Mouse (Mus musculus) hindbrain, embryonic 15.5 days (tissue): Measurements from ENCODE around the gene Hid1. TPM values are rescaled to one million over a fixed set of nuclear protein-coding genes. Genes with fewer than 3 reads are reported as not detected.

Experiments
- ATAC-seq: fragments of 200-750 bp; cut with Nextera tagmentation; 2 replicates; pipeline ENCODE4 v1.8.0; 2017; ENCODE audit warnings: low read depth, moderate number of reproducible peaks, moderate TSS enrichment; ENCODE audit not compliant: low FRiP score
- H3K27ac ChIP-seq: fragments of 300-500 bp; sonication (generic); replicated peaks from 2 replicates; pipeline ENCODE4 v1.5.1; 2015; ENCODE audit warnings: mild to moderate bottlenecking, inconsistent platforms
- H3K27me3 ChIP-seq: fragments of 300-500 bp; sonication (generic); 2 replicates; pipeline ENCODE4 v1.6.1; 2015; ENCODE audit warnings: control low read depth, inconsistent platforms
- H3K36me3 ChIP-seq: fragments of 300-500 bp; sonication (generic); 2 replicates; pipeline ENCODE4 v1.6.1; 2015; ENCODE audit warnings: control low read depth, inconsistent platforms
- H3K4me1 ChIP-seq: fragments of 300-500 bp; sonication (generic); replicated peaks from 2 replicates; pipeline ENCODE4 v1.6.1; 2015; ENCODE audit warnings: control low read depth, inconsistent platforms
- H3K4me2 ChIP-seq: fragments of 300-500 bp; sonication (generic); 2 replicates; pipeline ENCODE4 v1.6.1; 2015; ENCODE audit warnings: moderate library complexity, mild to moderate bottlenecking, inconsistent platforms
- H3K4me3 ChIP-seq: fragments of 300-500 bp; sonication (generic); 2 replicates; pipeline ENCODE4 v1.5.1; 2015; ENCODE audit warnings: mild to moderate bottlenecking, inconsistent platforms
- H3K9ac ChIP-seq: fragments of 300-500 bp; sonication (generic); 2 replicates; pipeline ENCODE4 v1.6.1; 2015; ENCODE audit warnings: inconsistent platforms
- H3K9me3 ChIP-seq: fragments of 300-500 bp; sonication (generic); 2 replicates; pipeline ENCODE4 v1.6.1; 2016; ENCODE audit warnings: control low read depth, inconsistent platforms
- WGBS: fragments of 180-500 bp; shearing (Covaris S2); methylation state at CpG from one replicate; pipeline ENCODE4 v1.1.7; 2015; 5-methylcytosine and 5-hydroxymethylcytosine counted together
- polyA plus RNA-seq: library from polyadenylated mRNA; unstranded; fragments of >200 nt; fragmentation: Nextera tagmentation; extraction: Ambion mirVana; gene quantifications from 2 replicates; pipeline ENCODE4 v1.2.1, GENCODE M21; 2015

Gene Hid1
- polyA plus RNA-seq, 1 experiment from 2014 or later = 62.4 TPM

DNA sequence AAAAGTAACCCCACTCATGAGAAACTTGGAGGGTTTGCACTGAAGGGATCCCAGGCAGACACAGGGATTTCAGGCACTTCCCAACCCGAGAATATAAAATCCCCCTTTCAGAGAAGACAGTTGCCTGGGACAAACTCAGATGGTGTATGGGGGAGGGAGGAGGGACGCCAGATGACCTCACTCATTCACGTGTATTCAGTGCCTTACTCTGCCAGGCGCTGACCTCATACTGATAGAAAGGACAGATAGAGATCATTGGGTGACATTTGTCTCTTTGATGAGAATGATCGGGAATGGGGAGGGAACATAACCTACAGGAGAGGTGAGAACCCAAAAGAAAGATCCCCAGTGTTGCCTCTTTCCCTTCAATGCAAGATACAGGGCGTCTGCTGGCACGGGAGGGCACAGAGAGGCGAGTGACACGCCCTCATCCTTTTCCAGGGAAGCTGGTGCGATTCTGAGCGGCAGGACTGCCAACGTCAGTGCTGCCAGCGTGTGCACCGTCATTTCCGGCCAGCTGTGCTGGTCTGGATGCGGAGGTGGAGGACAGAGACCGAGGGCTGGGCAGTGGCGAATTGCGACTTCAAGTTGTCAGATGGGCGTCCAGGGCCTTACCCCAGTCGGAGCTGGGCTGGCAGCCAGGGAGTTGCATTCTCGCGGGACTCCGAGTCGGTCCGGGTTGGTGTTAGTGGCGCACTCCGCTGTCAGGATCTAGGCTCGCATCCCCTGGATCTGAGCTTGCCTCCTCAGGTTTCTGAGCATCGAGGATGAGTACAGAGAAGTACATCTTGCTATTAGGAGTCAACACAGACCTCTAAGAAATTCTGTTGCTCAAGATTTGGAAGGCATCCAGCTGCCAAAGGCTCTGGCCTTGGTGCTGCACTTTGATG is 6.5 kb upstream of the Hid1 start:
- Histone ChIP-seq H3K9ac (peak overlapping the region; percentile 68), H3K36me3 (no peaks in the 10 kb centered on the region), H3K4me3 (peak overlapping the region; percentile 43), H3K4me1 (peaks cover 16% of the 10 kb centered on the region), H3K27ac (peak overlapping the region; percentile 80), H3K27me3 (peaks cover 4% of the 10 kb centered on the region; the same call in 1 of the 2 replicates), H3K4me2 (peak overlapping the region; percentile 68), H3K9me3 (no peaks in the 10 kb centered on the region)
- peak; percentile 90 for ATAC-seq
- WGBS = under 1% methylated on average over 30 of the region's 30 CpGs

DNA sequence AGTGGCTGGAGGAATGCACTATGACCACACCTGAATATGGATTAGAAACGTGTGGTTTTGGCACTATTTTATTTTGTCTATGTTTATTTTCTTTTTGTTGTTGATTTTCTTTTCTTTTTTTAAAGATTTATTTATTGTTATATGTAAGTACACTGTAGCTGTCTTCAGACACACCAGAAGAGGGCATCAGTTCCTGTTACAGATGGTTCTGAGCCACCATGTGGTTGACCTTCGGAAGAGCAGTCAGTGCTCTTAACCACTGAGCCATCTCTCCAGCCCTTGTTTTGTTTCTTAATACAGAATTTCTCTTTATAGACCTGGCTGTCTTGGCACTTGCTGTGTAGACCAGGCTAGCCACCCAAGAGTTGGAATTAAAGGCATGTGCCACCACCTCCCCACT is 5.2 kb upstream of the Hid1 start:
- H3K4me2 ChIP-seq = no peak overlapping the region

DNA sequence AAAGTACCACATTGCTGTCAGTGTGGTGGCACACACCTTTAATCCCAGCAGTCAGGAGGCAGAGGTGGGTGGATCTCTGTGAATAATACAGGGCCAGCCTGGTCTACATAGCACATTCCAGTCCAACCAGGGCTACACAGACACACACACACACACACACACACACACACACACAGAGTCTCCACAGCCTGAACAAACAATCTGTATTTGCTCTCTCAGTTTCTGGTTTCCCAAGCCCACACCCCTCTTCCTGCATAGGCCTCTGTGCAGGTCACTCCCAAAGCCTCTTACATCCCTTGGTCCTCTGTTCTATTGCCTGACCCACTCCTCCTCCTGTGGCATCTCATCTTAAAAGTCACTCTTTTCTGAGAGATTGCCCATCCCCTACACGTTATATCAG is 4.5 kb upstream of the Hid1 start:
- no peak for ATAC-seq
- no peak overlapping the region for H3K9ac ChIP-seq
- H3K4me1 ChIP-seq = peaks cover 16% of the 10 kb centered on the region
- H3K4me2 ChIP-seq = no peak overlapping the region
- peaks cover 4% of the 10 kb centered on the region; the same call in 1 of the 2 replicates for H3K27me3 ChIP-seq
- no peaks in the 10 kb centered on the region for H3K36me3 ChIP-seq
- WGBS = 67% methylated on average over 1 of the region's 1 CpGs
- no peak overlapping the region for H3K27ac ChIP-seq
- no peaks in the 10 kb centered on the region for H3K9me3 ChIP-seq
- H3K4me3 ChIP-seq = no peak overlapping the region

More for the DNA sequence above, 5.2 kb upstream of the Hid1 start:
- WGBS = 55% methylated on average over 2 of the region's 2 CpGs
- no peak for ATAC-seq
- peaks cover 16% of the 10 kb centered on the region for H3K4me1 ChIP-seq
- H3K36me3 ChIP-seq = no peaks in the 10 kb centered on the region
- no peaks in the 10 kb centered on the region for H3K9me3 ChIP-seq
- peaks cover 4% of the 10 kb centered on the region; the same call in 1 of the 2 replicates for H3K27me3 ChIP-seq
- H3K27ac ChIP-seq = no peak overlapping the region
- no peak overlapping the region for H3K4me3 ChIP-seq
- H3K9ac ChIP-seq = no peak overlapping the region

DNA sequence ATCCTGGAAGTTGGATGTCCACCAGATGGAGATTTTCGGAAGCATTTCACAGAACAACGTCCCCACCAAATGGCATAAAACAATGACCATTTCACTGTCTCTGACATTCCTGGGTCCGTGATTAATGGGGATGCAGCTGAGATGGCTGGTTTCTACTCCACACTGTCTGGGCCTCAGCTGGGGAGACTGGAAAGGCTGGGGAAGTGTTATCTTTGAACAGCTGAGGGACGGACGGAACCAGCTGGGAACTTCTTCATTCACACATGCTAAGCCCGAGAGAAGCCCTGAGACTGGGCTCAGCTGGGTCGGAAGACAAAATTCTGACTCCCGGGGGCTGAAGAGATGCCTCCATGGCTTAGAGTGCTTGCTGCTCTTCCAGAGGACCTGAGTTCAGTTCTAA is 3.8 kb upstream of the Hid1 start:
- Histone ChIP-seq H3K9ac (no peak overlapping the region), H3K36me3 (no peaks in the 10 kb centered on the region), H3K4me1 (peaks cover 19% of the 10 kb centered on the region), H3K9me3 (no peaks in the 10 kb centered on the region), H3K4me3 (no peak overlapping the region), H3K27ac (no peak overlapping the region), H3K4me2 (no peak overlapping the region), H3K27me3 (peaks cover 4% of the 10 kb centered on the region; the same call in 1 of the 2 replicates)
- WGBS = 47% methylated on average over 8 of the region's 8 CpGs
- ATAC-seq = no peak

DNA sequence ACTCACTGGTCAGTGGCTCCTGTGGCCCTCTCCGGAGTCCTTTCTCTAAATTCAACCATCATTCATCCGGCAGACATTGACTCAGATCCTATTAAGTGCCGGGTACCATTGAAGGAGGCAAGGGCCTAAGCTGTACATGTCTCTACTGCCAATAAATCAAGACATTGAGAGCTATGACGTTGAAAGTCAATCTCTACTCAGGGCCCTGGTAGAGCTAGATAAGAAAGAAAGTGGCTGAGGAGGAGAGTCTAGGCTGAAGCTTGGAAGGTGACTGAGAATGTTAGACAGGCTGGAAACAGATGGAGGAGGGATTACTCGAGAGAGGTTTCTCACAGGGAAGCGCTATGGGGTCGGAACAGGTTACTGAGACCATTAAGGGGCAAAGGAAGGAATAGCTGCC is 2.8 kb upstream of the Hid1 start:
- H3K9me3 ChIP-seq = no peaks in the 10 kb centered on the region
- no peak overlapping the region for H3K9ac ChIP-seq
- H3K4me2 ChIP-seq = no peak overlapping the region
- no peak overlapping the region for H3K4me3 ChIP-seq
- WGBS = 65% methylated on average over 7 of the region's 7 CpGs
- ATAC-seq = no peak
- peaks cover 4% of the 10 kb centered on the region; the same call in 1 of the 2 replicates for H3K27me3 ChIP-seq
- H3K4me1 ChIP-seq = peaks cover 29% of the 10 kb centered on the region
- H3K36me3 ChIP-seq = no peaks in the 10 kb centered on the region
- no peak overlapping the region for H3K27ac ChIP-seq

DNA sequence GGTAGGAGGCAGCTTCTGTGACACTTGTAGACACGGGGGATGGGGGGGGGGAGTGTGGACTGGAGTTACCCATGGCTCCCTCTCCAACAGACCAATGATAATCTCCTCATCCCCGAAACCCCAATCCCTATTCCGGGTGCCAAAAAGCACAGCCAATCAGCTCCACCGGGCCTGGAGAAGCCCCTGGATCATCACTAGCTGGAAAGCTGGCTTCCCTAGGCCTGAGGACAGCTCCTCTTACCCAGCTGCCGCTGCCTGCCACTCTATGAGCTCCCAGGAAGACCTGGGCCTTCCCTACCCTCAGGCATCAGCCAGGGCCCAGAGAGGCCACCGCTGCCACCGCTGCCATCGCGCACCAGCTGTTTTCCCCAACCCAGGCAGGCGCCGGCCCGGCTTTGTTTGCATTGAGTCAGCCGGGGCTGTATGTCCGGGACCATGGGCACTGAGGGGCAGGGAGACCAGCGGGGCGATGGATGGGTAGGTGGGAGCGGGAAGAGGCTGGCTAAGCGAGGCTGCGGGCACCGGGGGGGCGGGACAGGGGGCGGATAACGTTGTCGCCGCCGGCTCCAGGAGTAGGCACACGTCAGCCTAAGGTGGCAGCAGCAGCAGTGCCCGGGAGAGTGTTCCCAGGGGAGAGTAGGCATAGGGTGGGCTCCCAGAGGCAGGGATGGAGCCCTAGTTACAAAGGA is 706 bp downstream of the Hid1 start:
- Histone ChIP-seq H3K36me3 (no peaks in the 10 kb centered on the region), H3K4me3 (peak overlapping the region; percentile 68), H3K9me3 (no peaks in the 10 kb centered on the region), H3K4me1 (peaks cover 27% of the 10 kb centered on the region), H3K27me3 (no peaks in the 10 kb centered on the region), H3K9ac (peak overlapping the region; percentile 91), H3K4me2 (peak overlapping the region; percentile 90), H3K27ac (peak overlapping the region; percentile 91)
- ATAC-seq = peak; percentile 73
- 1% methylated on average over 28 of the region's 28 CpGs for WGBS

DNA sequence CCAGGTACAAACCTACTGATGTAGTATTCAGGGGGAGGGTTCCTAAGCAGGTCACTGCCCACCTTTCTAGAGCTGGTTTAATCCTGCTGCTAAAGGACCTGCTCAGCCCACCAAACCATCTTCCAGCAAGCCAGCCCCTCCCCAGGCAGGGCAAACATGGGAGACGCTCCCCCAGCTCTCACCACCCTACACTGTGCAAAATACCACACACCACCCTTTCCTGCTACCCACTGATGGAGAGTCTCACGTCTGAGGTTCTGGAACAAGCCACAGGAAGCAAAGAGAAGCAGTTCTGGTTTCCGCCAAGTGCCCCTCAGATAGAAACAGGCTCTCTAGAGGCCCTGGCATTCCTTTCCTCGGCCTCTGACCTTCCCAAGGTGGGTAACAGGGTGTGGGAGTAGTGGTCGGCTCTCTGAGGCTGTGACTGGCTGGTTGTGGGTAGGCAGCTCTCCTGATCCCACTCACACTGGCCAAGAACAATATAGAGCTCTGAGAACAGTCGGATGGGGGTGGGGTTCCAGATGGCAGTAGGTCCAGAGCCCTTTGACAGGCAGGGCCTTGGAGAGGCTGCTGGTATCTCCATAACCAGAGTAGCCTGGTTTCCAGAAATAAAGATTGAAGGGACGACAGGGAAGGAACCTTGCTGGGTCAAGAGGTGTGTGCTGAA is 1.4 kb downstream of the Hid1 start:
- Histone ChIP-seq H3K27ac (peak overlapping the region; percentile 91), H3K27me3 (no peaks in the 10 kb centered on the region), H3K9me3 (no peaks in the 10 kb centered on the region), H3K4me2 (peak overlapping the region; percentile 90), H3K4me1 (peaks cover 27% of the 10 kb centered on the region), H3K4me3 (peak overlapping the region; percentile 68), H3K9ac (peak overlapping the region; percentile 91), H3K36me3 (no peaks in the 10 kb centered on the region)
- ATAC-seq = peak; percentile 32
- 40% methylated on average over 7 of the region's 7 CpGs for WGBS

DNA sequence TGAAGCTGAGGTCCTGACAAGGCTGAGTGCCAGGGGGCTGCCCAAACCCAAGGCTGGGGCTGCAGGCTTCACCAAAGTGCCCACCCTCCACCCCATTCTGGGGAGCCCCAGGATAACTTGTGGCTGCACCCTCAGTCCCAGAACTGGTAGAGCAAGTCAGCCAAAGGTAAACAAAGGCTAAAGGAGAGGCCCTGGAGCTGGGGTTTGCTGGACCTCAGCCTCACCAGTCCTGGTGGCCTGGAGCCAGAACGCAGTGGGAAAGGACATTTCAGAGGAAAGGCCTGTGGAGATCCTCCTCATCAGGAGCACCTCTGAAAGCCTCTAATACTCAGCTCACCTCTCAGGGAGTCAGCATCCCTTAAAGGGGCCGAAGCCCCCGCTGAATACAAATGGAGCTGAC is 3.4 kb downstream of the Hid1 start:
- Histone ChIP-seq H3K4me1 (peaks cover 35% of the 10 kb centered on the region), H3K4me3 (no peak overlapping the region), H3K27me3 (no peaks in the 10 kb centered on the region), H3K9me3 (no peaks in the 10 kb centered on the region), H3K4me2 (no peak overlapping the region), H3K36me3 (no peaks in the 10 kb centered on the region), H3K9ac (no peak overlapping the region), H3K27ac (no peak overlapping the region)
- 89% methylated on average over 3 of the region's 3 CpGs for WGBS
- no peak for ATAC-seq

DNA sequence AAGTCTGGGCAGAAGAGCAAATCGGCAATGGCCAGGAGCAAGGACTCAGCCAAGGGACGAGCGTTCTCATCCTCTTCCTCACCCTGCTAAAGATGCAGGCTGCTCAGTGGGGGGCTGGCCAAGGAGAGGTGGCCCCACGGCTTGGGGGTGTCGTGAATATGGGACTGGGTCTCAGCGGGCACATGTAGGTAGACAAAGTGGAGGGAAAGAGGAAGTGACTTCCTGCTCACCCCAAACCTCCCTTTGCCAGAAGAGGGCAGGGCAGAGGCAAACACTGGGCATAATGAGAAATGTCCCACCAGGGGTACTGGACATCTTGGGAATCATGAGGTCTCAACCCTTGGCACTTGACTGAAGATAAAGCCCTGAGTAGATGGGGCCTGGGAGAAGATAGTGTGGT is 7.8 kb downstream of the Hid1 start:
- no peaks in the 10 kb centered on the region for H3K9me3 ChIP-seq
- H3K27me3 ChIP-seq = 0 out of 2 replicates have a peak, but pooled peaks cover 6% of the 10 kb centered on the region
- 63% methylated on average over 6 of the region's 6 CpGs for WGBS
- H3K9ac ChIP-seq = no peak overlapping the region
- peaks cover 15% of the 10 kb centered on the region for H3K36me3 ChIP-seq
- peaks cover 22% of the 10 kb centered on the region for H3K4me1 ChIP-seq
- no peak overlapping the region for H3K27ac ChIP-seq
- no peak overlapping the region for H3K4me2 ChIP-seq
- no peak for ATAC-seq
- H3K4me3 ChIP-seq = no peak overlapping the region

DNA sequence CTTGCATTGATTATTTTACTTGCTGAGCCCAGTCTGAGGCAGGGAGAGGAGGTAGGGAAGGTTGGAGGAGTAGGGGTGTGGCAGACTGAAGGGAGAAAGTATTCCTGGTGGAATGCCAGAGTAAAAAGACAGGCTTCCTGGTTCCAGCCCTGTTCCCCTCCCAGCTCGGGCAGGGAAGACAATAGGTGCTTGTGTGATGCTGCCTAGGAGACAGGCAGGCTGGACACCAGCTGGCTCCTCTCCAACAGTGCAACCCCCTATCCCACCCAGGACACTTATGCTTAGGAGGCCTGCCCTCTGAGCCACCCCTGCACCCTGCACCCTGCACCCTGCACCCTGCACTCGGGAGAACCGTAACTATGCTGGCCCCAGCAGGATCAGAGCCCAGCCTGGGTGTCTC is 8.3 kb downstream of the Hid1 start:
- H3K27me3 ChIP-seq = 0 out of 2 replicates have a peak, but pooled peaks cover 6% of the 10 kb centered on the region
- WGBS = 19% methylated on average over 3 of the region's 3 CpGs
- H3K4me3 ChIP-seq = no peak overlapping the region
- 0 out of 2 replicates have a peak overlapping the region, but pooled peaks have one; percentile 12 for H3K9ac ChIP-seq
- H3K9me3 ChIP-seq = no peaks in the 10 kb centered on the region
- H3K4me1 ChIP-seq = peaks cover 21% of the 10 kb centered on the region
- peak overlapping the region; percentile 42; the same call in 1 of the 2 replicates for H3K27ac ChIP-seq
- ATAC-seq = peak; percentile 52; the same call in 1 of the 2 replicates
- no peak overlapping the region for H3K4me2 ChIP-seq
- peaks cover 15% of the 10 kb centered on the region for H3K36me3 ChIP-seq

DNA sequence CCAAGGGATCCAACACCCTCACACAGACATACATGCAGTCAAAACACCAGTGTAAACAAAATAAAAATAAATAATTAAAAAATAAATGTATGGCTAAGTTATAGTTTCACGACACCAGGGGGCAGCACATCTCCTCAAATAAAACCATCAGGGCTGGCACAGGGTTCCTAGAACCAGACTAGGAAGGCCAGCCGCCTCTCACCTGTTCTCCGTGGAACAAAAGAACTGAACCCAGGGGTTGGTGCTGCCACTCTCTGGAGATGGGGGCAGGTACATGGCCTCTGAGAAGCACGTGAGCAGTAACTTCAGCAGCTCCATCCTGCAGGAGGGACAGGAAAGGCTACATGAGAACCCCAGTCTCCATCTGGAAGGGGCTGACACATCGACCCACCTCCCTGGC is 9.1 kb downstream of the Hid1 start:
- WGBS = 21% methylated on average over 5 of the region's 5 CpGs
- Histone ChIP-seq H3K4me3 (no peak overlapping the region), H3K36me3 (peaks cover 16% of the 10 kb centered on the region), H3K4me2 (no peak overlapping the region), H3K27ac (peak overlapping the region; percentile 42; the same call in 1 of the 2 replicates), H3K27me3 (0 out of 2 replicates have a peak, but pooled peaks cover 6% of the 10 kb centered on the region), H3K9ac (0 out of 2 replicates have a peak overlapping the region, but pooled peaks have one; percentile 12), H3K9me3 (no peaks in the 10 kb centered on the region), H3K4me1 (peaks cover 15% of the 10 kb centered on the region)
- ATAC-seq = 0 out of 2 replicates have a peak, but pooled peaks have one; percentile 7
